Mouse (Mus musculus) left cerebral cortex, adult 2 months (tissue): ENCODE measurements around the gene Nanos2. TPM values are rescaled to one million over a fixed set of nuclear protein-coding genes. Genes with fewer than 3 reads are reported as not detected.

Experiments used
- DNase-seq, 2 experiments: peaks; one replicate each; pipeline ENCODE4 v3.0.0; 2021 to 2022; ENCODE audit warnings: low spot score in 2 of 2, mixed read lengths in 1 of 2; ENCODE audit errors: extremely low spot score in 1 of 2
- H3K27ac ChIP-seq: fragments of 200-600 bp; 2 replicates; pipeline ENCODE4 v1.8.1; 2022
- H3K4me3 ChIP-seq: fragments of 200-600 bp; 2 replicates; pipeline ENCODE4 v1.8.1; 2022
- CTCF ChIP-seq: fragments of 200-600 bp; IDR thresholded peaks from 2 replicates; pipeline ENCODE4 v1.8.1; 2022; ENCODE audit warnings: antibody characterized with exemption, mild to moderate bottlenecking, moderate library complexity
- intact Hi-C: fragments of 180-260 bp; cut with DNase I; formaldehyde crosslinking; loops from one replicate; pipeline ENCODE4 v1.15.1; 2025
- total RNA-seq, 2 experiments: library from RNA; stranded (reverse); gene quantifications; 2 replicates each; pipeline ENCODE4 v1.2.3; 2021

The Nanos2 gene
- total RNA-seq, 2 experiments from 2014 or later, result 0.51 to 0.86 TPM

DNA sequence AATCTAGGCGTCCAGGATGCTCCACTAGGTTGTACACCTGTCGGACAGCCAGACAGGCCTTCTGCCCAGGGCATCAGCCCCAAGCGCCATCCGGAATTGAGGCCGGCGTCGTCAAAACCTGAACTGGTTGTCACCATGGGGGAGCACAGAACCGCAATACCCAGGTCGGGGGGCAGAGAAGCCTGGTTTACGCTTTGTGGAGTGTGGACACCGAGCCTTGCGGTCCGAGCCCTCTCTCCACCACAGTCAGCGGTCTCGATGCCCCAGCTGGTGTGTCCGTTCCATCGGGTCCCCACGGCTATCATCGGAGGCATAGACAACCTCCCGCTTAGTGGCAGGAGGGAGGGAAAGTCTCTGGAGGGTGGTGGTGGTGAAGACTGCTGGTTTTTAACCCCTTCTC lies 24.4 kb upstream of the Nanos2 start:
- intact Hi-C loops, result loop anchor here (10.0 kb wide), 1 partner anchor 68 kb away; no protein-coding TSS in a partner anchor
- no peak for TF ChIP-seq CTCF
- DNase-seq, result no peak
- no peak overlapping the region for H3K27ac ChIP-seq
- H3K4me3 ChIP-seq, result no peak overlapping the region

DNA sequence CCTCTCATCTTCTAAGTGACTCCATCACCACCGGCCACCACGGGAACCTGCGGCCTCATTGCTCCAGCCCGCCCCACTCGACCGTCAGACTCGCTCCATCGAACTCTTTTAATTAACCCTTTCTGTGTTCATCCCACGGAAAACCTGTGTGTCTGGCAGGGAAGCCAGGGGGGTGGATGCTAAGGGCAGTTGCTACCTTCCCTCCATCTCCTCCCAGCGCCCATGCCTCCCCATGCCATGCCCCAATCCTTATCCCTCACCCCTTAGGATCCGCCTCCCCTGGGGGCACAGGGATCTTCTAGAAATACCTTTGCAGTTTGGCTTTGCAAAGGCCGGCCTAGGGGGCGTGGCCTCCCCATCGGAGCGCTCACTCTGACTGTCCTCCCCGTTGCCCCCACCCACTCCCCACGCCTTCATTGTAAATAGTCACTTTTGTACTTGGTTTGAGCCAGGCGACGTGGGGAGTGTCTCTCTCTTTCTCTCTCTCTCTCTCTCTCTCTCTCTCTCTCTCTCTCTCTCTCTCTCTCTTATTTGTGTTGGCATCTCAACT lies 23.8 kb upstream of the Nanos2 start:
- H3K4me3 ChIP-seq, result no peak overlapping the region
- no peak for DNase-seq
- H3K27ac ChIP-seq, result no peak overlapping the region
- no peak for TF ChIP-seq CTCF
- intact Hi-C loops, result loop anchor here (10.0 kb wide), 1 partner anchor 69 kb away; no protein-coding TSS in a partner anchor

GRCm38 (mm10) chr7:18965312-18965711 lies 21.9 kb upstream of the Nanos2 start:
- intact Hi-C loops, result loop anchor here (10.0 kb wide), 1 partner anchor 71 kb away; no protein-coding TSS in a partner anchor
- Histone ChIP-seq H3K4me3 (no peak overlapping the region), H3K27ac (no peak overlapping the region)
- DNase-seq, result no peak
- no peak for TF ChIP-seq CTCF

GRCm38 (mm10) chr7:18967603-18968002 lies 19.6 kb upstream of the Nanos2 start:
- DNase-seq, result no peak
- no peak for TF ChIP-seq CTCF
- H3K4me3 ChIP-seq, result no peak overlapping the region
- intact Hi-C loops, result loop anchor here (10.0 kb wide), 1 partner anchor 73 kb away; no protein-coding TSS in a partner anchor
- H3K27ac ChIP-seq, result no peak overlapping the region

DNA sequence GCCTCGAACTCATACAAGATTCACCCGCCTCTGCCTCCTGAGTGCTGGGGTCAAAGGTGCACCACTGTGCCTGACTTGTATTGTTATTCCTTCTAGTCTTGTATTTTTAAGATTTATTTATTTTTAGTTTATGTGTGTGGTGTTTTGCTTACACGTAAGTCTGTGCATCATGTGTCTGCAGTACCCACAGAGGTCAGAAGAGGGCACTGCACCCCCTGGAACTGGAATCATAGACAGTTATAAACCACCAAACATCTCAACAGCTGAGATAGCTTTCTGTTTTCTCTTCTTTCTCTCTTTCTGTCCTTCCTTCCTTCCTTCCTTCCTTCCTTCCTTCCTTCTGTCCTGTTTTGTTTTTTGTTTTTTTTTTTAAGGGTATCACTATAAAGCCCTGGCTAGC lies 16.2 kb upstream of the Nanos2 start:
- H3K27ac ChIP-seq, result no peak overlapping the region
- H3K4me3 ChIP-seq, result no peak overlapping the region
- TF ChIP-seq CTCF, result peak; percentile 22
- intact Hi-C loops, result no loop called here
- no peak for DNase-seq

DNA sequence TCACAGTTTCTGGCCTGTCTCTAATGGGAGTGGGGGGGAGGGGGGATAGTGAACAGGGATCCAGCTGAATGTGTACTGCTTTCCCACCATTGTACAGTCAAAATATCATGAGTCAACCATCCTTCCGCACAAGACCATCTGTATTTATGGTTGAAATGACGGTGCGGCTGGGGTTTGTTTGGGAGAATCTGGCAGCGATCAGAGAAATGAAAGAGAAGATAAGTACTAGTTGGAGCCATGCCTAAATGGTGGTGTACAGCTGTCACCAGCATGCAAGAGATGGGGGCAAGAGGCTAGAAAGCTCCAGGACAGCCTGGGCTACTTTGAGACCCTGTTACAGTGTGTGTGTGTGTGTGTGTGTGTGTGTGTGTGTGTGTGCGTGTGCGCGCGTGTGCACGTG lies 8.8 kb upstream of the Nanos2 start:
- no peak for TF ChIP-seq CTCF
- Histone ChIP-seq H3K27ac (no peak overlapping the region), H3K4me3 (no peak overlapping the region)
- intact Hi-C loops, result no loop called here
- no peak for DNase-seq

DNA sequence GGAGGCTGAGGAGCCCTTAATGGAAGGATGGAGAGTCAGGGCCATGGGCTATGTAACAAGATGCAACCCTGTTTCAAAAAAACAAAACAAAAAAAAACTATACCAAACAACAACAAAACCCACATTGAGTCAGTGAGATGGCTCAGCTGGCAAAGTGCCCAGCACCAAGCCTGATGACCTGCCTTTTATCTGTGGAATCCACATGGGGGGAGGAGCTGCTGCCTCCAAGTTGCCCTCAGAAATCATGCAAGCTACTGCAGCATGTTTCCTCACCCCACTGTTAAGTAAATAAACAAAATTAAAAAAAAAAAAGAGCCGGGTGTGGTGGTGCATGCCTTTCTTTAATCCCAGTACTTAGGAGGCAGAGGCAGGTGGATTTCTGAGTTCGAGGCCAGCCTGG lies 697 bp upstream of the Nanos2 start:
- TF ChIP-seq CTCF, result no peak
- intact Hi-C loops, result no loop called here

GRCm38 (mm10) chr7:18987747-18988146 lies 547 bp downstream of the Nanos2 start:
- Histone ChIP-seq H3K27ac (no peak overlapping the region), H3K4me3 (no peak overlapping the region)
- intact Hi-C loops, result no loop called here
- no peak for TF ChIP-seq CTCF
- DNase-seq, result no peak

More for the DNA sequence above, 697 bp upstream of the Nanos2 start:
- DNase-seq, result no peak
- Histone ChIP-seq H3K4me3 (no peak overlapping the region), H3K27ac (no peak overlapping the region)

DNA sequence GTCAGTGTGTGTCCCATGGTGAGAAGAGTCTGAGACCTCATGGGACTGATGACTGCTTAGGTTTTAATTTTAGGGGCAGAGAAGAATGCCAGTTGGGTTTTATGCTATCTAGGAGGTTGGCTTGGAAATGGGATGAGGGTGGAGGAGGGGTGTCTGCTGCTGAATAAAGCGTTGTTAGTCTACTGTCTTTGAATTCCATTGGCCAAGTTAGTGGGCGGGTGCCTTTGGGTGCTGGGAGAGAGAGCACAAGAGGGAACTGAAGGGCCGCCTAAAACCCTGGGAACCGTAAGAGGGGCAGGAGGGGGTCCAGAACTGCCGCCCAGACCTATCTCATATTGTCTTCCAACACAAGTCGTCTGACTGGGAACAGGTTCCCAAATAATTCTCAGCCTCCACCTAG lies 1.6 kb downstream of the Nanos2 start:
- TF ChIP-seq CTCF, result no peak
- Histone ChIP-seq H3K27ac (no peak overlapping the region), H3K4me3 (no peak overlapping the region)
- intact Hi-C loops, result no loop called here
- no peak for DNase-seq

DNA sequence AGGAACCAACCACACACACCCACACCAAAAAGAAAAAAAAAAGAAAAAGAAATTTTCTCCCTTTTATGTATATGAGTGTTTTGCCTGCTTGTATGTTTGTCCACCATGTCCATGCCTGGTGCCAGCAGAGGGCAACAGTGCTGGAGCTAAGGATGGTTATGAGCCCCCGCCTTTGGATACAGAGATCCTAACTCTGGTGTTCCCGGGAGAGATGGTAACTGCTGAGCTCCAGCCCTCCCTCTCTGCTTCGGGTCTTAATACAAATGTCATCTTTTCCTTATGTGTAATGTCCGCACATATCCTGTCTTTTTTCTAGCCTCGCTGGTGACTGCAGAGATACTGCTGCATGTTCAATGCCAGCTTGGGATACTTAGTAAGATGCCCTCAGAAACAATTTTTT lies 2.8 kb downstream of the Nanos2 start:
- intact Hi-C loops, result loop anchor here (1.0 to 5.0 kb wide), 3 partner anchors 32 to 93 kb away; partner anchors contain the start of gene Nova2
- peak overlapping the region; percentile 46 for H3K4me3 ChIP-seq
- peak overlapping the region; percentile 92 for H3K27ac ChIP-seq
- DNase-seq, result no peak
- TF ChIP-seq CTCF, result peak; percentile 41

DNA sequence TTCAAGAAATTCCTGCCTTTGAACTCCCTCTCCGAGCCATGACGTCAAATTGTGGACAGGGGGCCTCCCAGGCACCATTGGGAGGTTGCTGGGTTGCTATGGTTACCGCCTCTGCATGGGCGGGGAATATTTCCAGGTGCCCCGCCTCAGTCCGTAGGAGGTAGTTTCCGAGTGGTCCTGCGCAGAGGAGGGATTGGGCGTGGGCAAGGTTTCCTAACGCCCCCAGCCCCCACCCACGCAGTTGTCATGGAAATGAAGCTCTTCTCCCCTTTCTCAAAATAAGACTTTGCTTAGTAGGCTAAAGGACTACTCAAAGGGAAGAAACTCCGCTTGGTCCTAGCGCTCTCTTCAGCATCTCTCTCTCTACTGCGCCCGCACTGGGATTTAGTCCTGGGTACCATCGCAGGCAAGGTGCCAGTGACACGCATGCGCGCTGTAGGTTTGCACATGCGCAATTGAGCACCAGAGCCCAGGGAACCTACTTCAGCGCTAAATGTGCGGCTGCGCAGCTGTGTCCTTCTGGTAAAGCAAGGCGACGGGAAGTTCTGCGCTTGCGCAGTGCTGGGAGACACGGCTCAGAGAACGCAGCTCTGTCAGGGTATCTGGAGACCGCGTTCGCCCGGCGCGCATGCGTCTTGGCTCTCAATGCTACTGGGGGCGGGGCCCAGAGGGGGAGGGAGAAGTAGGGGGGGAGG lies 3.5 kb downstream of the Nanos2 start, which contains the start of gene Mypop:
Gene Mypop (plus strand): TSS at position 645 of the 695 bp plus-strand sequence.
- H3K4me3 ChIP-seq, result peak within 1 kb of the TSS; percentile 80
- peak within 1 kb of the TSS; percentile 94 for H3K27ac ChIP-seq
- intact Hi-C loops, result loop anchor here (1.0 to 5.0 kb wide), 4 partner anchors 12 to 93 kb away; partner anchors contain the start of gene Nova2
- peak; percentile 100 for DNase-seq
- no peak for TF ChIP-seq CTCF

GRCm38 (mm10) chr7:18991660-18992293 lies 4.6 kb downstream of the Nanos2 start:
- DNase-seq, result no peak
- intact Hi-C loops, result loop anchor here (1.0 to 5.0 kb wide), 3 partner anchors 11 to 94 kb away; partner anchors contain the start of gene Nova2
- H3K27ac ChIP-seq, result peak overlapping the region; percentile 94

More at GRCm38 (mm10) chr7:18991660-18992293, 4.6 kb downstream of the Nanos2 start:
- no peak for TF ChIP-seq CTCF
- H3K4me3 ChIP-seq, result peak overlapping the region; percentile 80
